Mouse (Mus musculus): ENCODE measurements around the gene Fmo6. TPM values are rescaled to one million over a fixed set of nuclear protein-coding genes. Genes with fewer than 3 reads are reported as not detected.

Fmo6 gene
- total RNA-seq, 2 experiments from 2014 or later: not detected

- intact Hi-C loops (cut with DNase I): no loop called here
- peak overlapping the region; percentile 82; the same call in 1 of the 2 replicates for H3K27ac ChIP-seq
- H3K4me3 ChIP-seq: no peak overlapping the region
- no peak for TF ChIP-seq CTCF (IDR thresholded peaks at IDR 0.05)
- no peak for DNase-seq
Observed at GRCm38 (mm10) chr1:162867396-162867795, 69.9 kb downstream of the Fmo6 start.

Other genes starting within 250 kb of the Fmo6 start
- 10 to 100 TPM; 48.5 to 62.3 TPM for gene Prrc2c, start 197.0 kb downstream of the Fmo6 start, total RNA-seq (2021)
- not detected for gene Fmo4, start 123.5 kb downstream of the Fmo6 start, total RNA-seq (2021)
- 10 to 100 TPM; 13.4 to 14.1 TPM for gene Fmo1, start 70.9 kb downstream of the Fmo6 start, total RNA-seq (2021)
- 10 to 100 TPM; 16.3 to 17.7 TPM for gene Fmo2, start 38.8 kb downstream of the Fmo6 start, total RNA-seq (2021)
- not detected for gene Fmo3, start 47.0 kb upstream of the Fmo6 start, total RNA-seq (2021)
- not detected for gene Mroh9, start 148.2 kb upstream of the Fmo6 start, total RNA-seq (2021)

All from gastrocnemius, adult 2 months (tissue).